Mouse (Mus musculus) lung, embryonic 14.5 days (tissue): ENCODE results near the gene Cnfn. TPM values are rescaled to one million over a fixed set of nuclear protein-coding genes. Genes with fewer than 3 reads are reported as not detected.
A peak's percentile ranks its signal among the peaks of the same experiment; 100 is the strongest.

Source experiments
- ATAC-seq: fragments of 200-750 bp; cut with Nextera tagmentation; 2 replicates; pipeline ENCODE4 v1.8.0; 2017; ENCODE audit warnings: mild to moderate bottlenecking, moderate TSS enrichment, moderate library complexity; ENCODE audit not compliant: insufficient read depth
- DNase-seq: peaks from one replicate; pipeline ENCODE4 v3.0.0-alpha.2; 2015
- H3K27ac ChIP-seq: fragments of 300-500 bp; sonication (generic); 2 replicates; pipeline ENCODE4 v1.5.1; 2014; ENCODE audit warnings: low read depth, mild to moderate bottlenecking, moderate library complexity
- H3K27me3 ChIP-seq: fragments of 300-500 bp; sonication (generic); 2 replicates; pipeline ENCODE4 v1.6.1; 2014; ENCODE audit warnings: low read length, control low read depth; ENCODE audit not compliant: insufficient read depth
- H3K36me3 ChIP-seq: fragments of 300-500 bp; sonication (generic); 2 replicates; pipeline ENCODE4 v1.6.1; 2014; ENCODE audit warnings: control low read depth; ENCODE audit not compliant: insufficient read depth
- H3K4me1 ChIP-seq: fragments of 300-500 bp; sonication (generic); 2 replicates; pipeline ENCODE4 v1.6.1; 2014; ENCODE audit warnings: antibody characterized with exemption, control low read depth; ENCODE audit not compliant: insufficient read depth
- H3K4me2 ChIP-seq: fragments of 300-500 bp; sonication (generic); 2 replicates; pipeline ENCODE4 v1.6.1; 2014; ENCODE audit warnings: mild to moderate bottlenecking
- H3K4me3 ChIP-seq: fragments of 300-500 bp; sonication (generic); 2 replicates; pipeline ENCODE4 v1.5.1; 2014; ENCODE audit warnings: low read depth, low read length
- H3K9ac ChIP-seq: fragments of 300-500 bp; sonication (generic); 2 replicates; pipeline ENCODE4 v1.6.1; 2014
- H3K9me3 ChIP-seq: fragments of 300-500 bp; sonication (generic); 2 replicates; pipeline ENCODE4 v1.6.1; 2016; ENCODE audit warnings: low read depth, low read length, control low read depth
- CTCF ChIP-seq: IDR thresholded peaks from 2 replicates; pipeline ENCODE4 v1.5.1; 2016; ENCODE audit warnings: antibody characterized with exemption, low read depth
- WGBS: fragments of 180-500 bp; shearing (Covaris S2); extraction: QIAGEN DNeasy Blood & Tissue Kit; methylation state at CpG from one replicate; pipeline ENCODE4 v1.1.7; 2014; 5-methylcytosine and 5-hydroxymethylcytosine counted together
- polyA plus RNA-seq: library from polyadenylated mRNA; unstranded; fragments of >200 nt; fragmentation: Nextera tagmentation; extraction: Ambion mirVana; gene quantifications from 2 replicates; pipeline ENCODE4 v1.2.1, GENCODE M21; 2014

Cnfn gene
- polyA plus RNA-seq, 1 experiment from 2014 or later, result not detected

GRCm38 (mm10) chr7:25395558-25396521 lies 26.3 kb upstream of the Cnfn start:
- no peaks in the 10 kb centered on the region for H3K36me3 ChIP-seq
- peak overlapping the region; percentile 70 for H3K4me3 ChIP-seq
- H3K27ac ChIP-seq, result peak overlapping the region; percentile 2; the same call in 1 of the 2 replicates
- no peaks in the 10 kb centered on the region for H3K27me3 ChIP-seq
- DNase-seq, result peak; percentile 98
- peaks cover 13% of the 10 kb centered on the region for H3K4me1 ChIP-seq
- TF ChIP-seq CTCF, result no peak
- 7% methylated on average over 52 of the region's 52 CpGs for WGBS
- peak overlapping the region; percentile 79 for H3K4me2 ChIP-seq
- H3K9ac ChIP-seq, result peak overlapping the region; percentile 65
- ATAC-seq, result peak; percentile 97
- H3K9me3 ChIP-seq, result no peaks in the 10 kb centered on the region

GRCm38 (mm10) chr7:25395186-25395557 lies 25.6 kb upstream of the Cnfn start:
- WGBS, result under 1% methylated on average over 22 of the region's 22 CpGs

GRCm38 (mm10) chr7:25394754-25395153 lies 25.2 kb upstream of the Cnfn start:
- Histone ChIP-seq H3K4me1 (peaks cover 23% of the 10 kb centered on the region), H3K4me2 (peak overlapping the region; percentile 79), H3K9me3 (no peaks in the 10 kb centered on the region), H3K27me3 (no peaks in the 10 kb centered on the region), H3K4me3 (peak overlapping the region; percentile 70), H3K9ac (peak overlapping the region; percentile 65), H3K36me3 (no peaks in the 10 kb centered on the region), H3K27ac (no peak overlapping the region)
- TF ChIP-seq CTCF, result no peak
- 12% methylated on average over 7 of the region's 7 CpGs for WGBS
- no peak for DNase-seq
- ATAC-seq, result no peak

More at GRCm38 (mm10) chr7:25395186-25395557, 25.6 kb upstream of the Cnfn start:
- peak; percentile 42 for DNase-seq
- H3K27ac ChIP-seq, result no peak overlapping the region
- peak overlapping the region; percentile 79 for H3K4me2 ChIP-seq
- ATAC-seq, result peak; percentile 42; the same call in 1 of the 2 replicates
- H3K27me3 ChIP-seq, result no peaks in the 10 kb centered on the region
- H3K36me3 ChIP-seq, result no peaks in the 10 kb centered on the region
- H3K4me1 ChIP-seq, result peaks cover 20% of the 10 kb centered on the region
- H3K4me3 ChIP-seq, result peak overlapping the region; percentile 70
- no peak for TF ChIP-seq CTCF
- peak overlapping the region; percentile 65 for H3K9ac ChIP-seq
- H3K9me3 ChIP-seq, result no peaks in the 10 kb centered on the region

- no peak for TF ChIP-seq CTCF
- WGBS, result 79% methylated on average over 8 of the region's 8 CpGs
- Histone ChIP-seq H3K27me3 (no peaks in the 10 kb centered on the region), H3K27ac (no peak overlapping the region), H3K9ac (no peak overlapping the region), H3K4me2 (peak overlapping the region; percentile 79; the same call in 1 of the 2 replicates), H3K9me3 (no peaks in the 10 kb centered on the region), H3K36me3 (0 out of 2 replicates have a peak, but pooled peaks cover 3% of the 10 kb centered on the region), H3K4me1 (peaks cover 23% of the 10 kb centered on the region), H3K4me3 (no peak overlapping the region; the same call in 1 of the 2 replicates)
- ATAC-seq (no peak), DNase-seq (no peak)
Measured at GRCm38 (mm10) chr7:25393451-25394210, 24.1 kb upstream of the Cnfn start.

GRCm38 (mm10) chr7:25392851-25393250 lies 23.3 kb upstream of the Cnfn start:
- ATAC-seq, result no peak
- H3K36me3 ChIP-seq, result peaks cover 10% of the 10 kb centered on the region
- no peak overlapping the region for H3K4me2 ChIP-seq
- TF ChIP-seq CTCF, result no peak
- no peak overlapping the region; the same call in 1 of the 2 replicates for H3K9ac ChIP-seq
- 54% methylated on average over 7 of the region's 7 CpGs for WGBS
- no peaks in the 10 kb centered on the region for H3K27me3 ChIP-seq
- no peak for DNase-seq
- no peaks in the 10 kb centered on the region for H3K9me3 ChIP-seq
- no peak overlapping the region for H3K27ac ChIP-seq
- H3K4me1 ChIP-seq, result peaks cover 23% of the 10 kb centered on the region
- H3K4me3 ChIP-seq, result no peak overlapping the region

GRCm38 (mm10) chr7:25391856-25392453 lies 22.4 kb upstream of the Cnfn start:
- 72% methylated on average over 2 of the region's 2 CpGs for WGBS
- no peak overlapping the region for H3K9ac ChIP-seq

More at GRCm38 (mm10) chr7:25391856-25392453, 22.4 kb upstream of the Cnfn start:
- no peak for TF ChIP-seq CTCF
- Histone ChIP-seq H3K4me3 (no peak overlapping the region), H3K27ac (no peak overlapping the region), H3K9me3 (no peaks in the 10 kb centered on the region), H3K4me1 (peaks cover 24% of the 10 kb centered on the region), H3K4me2 (no peak overlapping the region), H3K27me3 (no peaks in the 10 kb centered on the region), H3K36me3 (peaks cover 17% of the 10 kb centered on the region)
- ATAC-seq (no peak), DNase-seq (no peak)
